Mouse (Mus musculus): ENCODE measurements around the gene Taok1.

DNA sequence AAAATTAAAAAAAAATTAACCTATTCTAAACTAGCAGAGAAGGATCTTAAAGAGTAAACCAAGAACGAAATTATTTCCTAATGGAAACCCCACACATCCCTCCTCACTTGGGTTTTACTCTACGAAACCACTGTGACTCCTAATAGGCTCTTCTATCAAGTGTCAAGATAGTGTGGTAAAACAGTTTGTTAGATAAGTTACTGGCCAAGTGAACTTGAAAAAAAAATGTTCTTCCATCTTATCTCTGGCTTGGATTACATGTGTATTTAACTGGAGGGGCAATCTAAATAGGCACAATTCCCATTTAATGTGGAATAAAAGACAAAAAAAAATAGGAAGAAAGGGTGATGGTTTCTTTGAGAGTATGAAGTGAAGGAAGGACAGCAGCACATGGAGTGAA, 76.8 kb downstream of the Taok1 start:
- TF ChIP-seq POLR2A (IDR thresholded peaks at IDR 0.05; ENCODE audit: borderline replicate concordance, extremely low read depth, low read depth, low read length) (no peak), CTCF (IDR thresholded peaks at IDR 0.05; ENCODE audit: insufficient read depth, low read length) (no peak)
